Mouse (Mus musculus): Measurements from ENCODE around the gene Cacna2d2. TPM values are rescaled to one million over a fixed set of nuclear protein-coding genes. Genes with fewer than 3 reads are reported as not detected.

The Cacna2d2 gene
- total and polyA plus RNA-seq, 3 experiments = 0.67 TPM; not detected in 2

- peaks cover 0 to 8% of the 10 kb centered on the region in 2 experiments; a peak in 1 of 4 replicates for H3K4me1 ChIP-seq (ENCODE audit: control insufficient read depth in 1 of 2, insufficient read depth in 2 of 2, low read length in 2 of 2)
- H3K27me3 ChIP-seq (ENCODE audit: control insufficient read depth in 1 of 2, insufficient read depth in 2 of 2, low read length in 2 of 2) = no peaks in the 10 kb centered on the region
- no peak overlapping the region for H3K9ac ChIP-seq (ENCODE audit: control insufficient read depth, low read depth, low read length, poor library complexity, severe bottlenecking)
- H3K27ac ChIP-seq (ENCODE audit: control insufficient read depth, low read depth, low read length) = no peak overlapping the region
- peaks cover 4% of the 10 kb centered on the region; the same call in 1 of the 2 replicates for H3K79me2 ChIP-seq (ENCODE audit: control insufficient read depth, insufficient read depth, low read length, poor library complexity)
- DNase-seq (ENCODE audit: low read depth, low spot score) = no peak
- no peak overlapping the region for H3K4me3 ChIP-seq (ENCODE audit: control insufficient read depth in 1 of 2, insufficient read depth in 1 of 2, low read depth in 2 of 2, low read length in 2 of 2)
- TF ChIP-seq NELFE (IDR thresholded peaks at IDR 0.05; ENCODE audit: low read depth, low read length) (no peak), SMC3 (IDR thresholded peaks at IDR 0.05; ENCODE audit: low read depth, low read length) (no peak), RAD21 (IDR thresholded peaks at IDR 0.05; ENCODE audit: low read depth, low read length) (no peak), TBP (IDR thresholded peaks at IDR 0.05; ENCODE audit: low read depth, low read length) (no peak), ELF1 (IDR thresholded peaks at IDR 0.05; ENCODE audit: low read depth, low read length) (no peak), BHLHE40 (IDR thresholded peaks at IDR 0.05; ENCODE audit: borderline replicate concordance, low read depth, low read length) (no peak), MEF2A (IDR thresholded peaks at IDR 0.05; ENCODE audit: extremely low read depth, insufficient replicate concordance, low read depth, low read length, poor library complexity, severe bottlenecking) (no peak), USF1 (IDR thresholded peaks at IDR 0.05; ENCODE audit: low read depth, low read length) (no peak), POLR2AphosphoS5 (IDR thresholded peaks at IDR 0.05; ENCODE audit: borderline replicate concordance, low read depth, low read length) (no peak)
- H3K36me3 ChIP-seq (ENCODE audit: control insufficient read depth in 1 of 2, insufficient read depth in 2 of 2, low read length in 2 of 2) = peaks cover 0 to 2% of the 10 kb centered on the region in 2 experiments; a peak in 1 of 4 replicates
- H3K9me3 ChIP-seq (replicated peaks; ENCODE audit: insufficient read depth, low read length) = no peaks in the 10 kb centered on the region
Observed at GRCm38 (mm10) chr9:107545199-107545598, 145.8 kb downstream of the Cacna2d2 start.

- Histone ChIP-seq H3K27me3 (ENCODE audit: control insufficient read depth in 1 of 2, insufficient read depth in 2 of 2, low read length in 2 of 2) (no peaks in the 10 kb centered on the region), H3K9ac (ENCODE audit: control insufficient read depth, low read depth, low read length, poor library complexity, severe bottlenecking) (no peak overlapping the region), H3K27ac (ENCODE audit: control insufficient read depth, low read depth, low read length) (no peak overlapping the region), H3K4me3 (ENCODE audit: control insufficient read depth in 1 of 2, insufficient read depth in 1 of 2, low read depth in 2 of 2, low read length in 2 of 2) (no peak overlapping the region), H3K9me3 (replicated peaks; ENCODE audit: insufficient read depth, low read length) (no peaks in the 10 kb centered on the region), H3K36me3 (ENCODE audit: control insufficient read depth in 1 of 2, insufficient read depth in 2 of 2, low read length in 2 of 2) (peaks cover 0 to 2% of the 10 kb centered on the region in 2 experiments; a peak in 1 of 4 replicates), H3K79me2 (ENCODE audit: control insufficient read depth, insufficient read depth, low read length, poor library complexity) (peaks cover 4% of the 10 kb centered on the region; the same call in 1 of the 2 replicates), H3K4me1 (ENCODE audit: control insufficient read depth in 1 of 2, insufficient read depth in 2 of 2, low read length in 2 of 2) (peaks cover 0 to 8% of the 10 kb centered on the region in 2 experiments; a peak in 1 of 4 replicates)
- peak; percentile 80 for DNase-seq (ENCODE audit: low read depth, low spot score)
- TF ChIP-seq BHLHE40 (IDR thresholded peaks at IDR 0.05; ENCODE audit: borderline replicate concordance, low read depth, low read length) (no peak), USF2 (IDR thresholded peaks at IDR 0.05; ENCODE audit: borderline replicate concordance in 1 of 2, insufficient read depth in 1 of 2, low read depth in 1 of 2, low read length in 2 of 2) (no peak), SMC3 (IDR thresholded peaks at IDR 0.05; ENCODE audit: low read depth, low read length) (peak; percentile 56), MAFK (IDR thresholded peaks at IDR 0.05; ENCODE audit: borderline replicate concordance, low read depth, low read length) (no peak), E2F4 (IDR thresholded peaks at IDR 0.05; ENCODE audit: borderline replicate concordance, low read depth, low read length) (no peak), ZNF384 (IDR thresholded peaks at IDR 0.05; ENCODE audit: low read depth, low read length) (no peak), TAL1 (IDR thresholded peaks at IDR 0.05; ENCODE audit: low read length) (no peak), USF1 (IDR thresholded peaks at IDR 0.05; ENCODE audit: low read depth, low read length) (no peak), NELFE (IDR thresholded peaks at IDR 0.05; ENCODE audit: low read depth, low read length) (no peak), CHD2 (IDR thresholded peaks at IDR 0.05; ENCODE audit: low read length) (no peak), HCFC1 (IDR thresholded peaks at IDR 0.05; ENCODE audit: low read depth, low read length) (0 out of 2 replicates have a peak, but pooled peaks have one; percentile 21), GABPA (IDR thresholded peaks at IDR 0.05; ENCODE audit: low read depth, low read length) (no peak), ZMIZ1 (IDR thresholded peaks at IDR 0.05; ENCODE audit: low read depth, low read length) (no peak), CHD1 (IDR thresholded peaks at IDR 0.05; ENCODE audit: low read depth, low read length) (no peak), ZKSCAN1 (IDR thresholded peaks at IDR 0.05; ENCODE audit: low read depth, low read length) (no peak), SIN3A (IDR thresholded peaks at IDR 0.05; ENCODE audit: low read length) (peak; percentile 28; the same call in 1 of the 2 replicates), POLR2AphosphoS2 (IDR thresholded peaks at IDR 0.05; ENCODE audit: low read length) (no peak), TBP (IDR thresholded peaks at IDR 0.05; ENCODE audit: low read depth, low read length) (no peak), CTCF (IDR thresholded peaks at IDR 0.05 in 2 of 3, conservative IDR thresholded peaks at IDR 0.05 in 1 of 3; ENCODE audit: control insufficient read depth in 1 of 3, insufficient read depth in 1 of 3, low read depth in 2 of 3, low read length in 3 of 3, poor library complexity in 1 of 3, severe bottlenecking in 1 of 3) (peak; percentile 85 to 97 (median 93)), RCOR1 (IDR thresholded peaks at IDR 0.05; ENCODE audit: low read depth, low read length) (no peak), GATA1 (IDR thresholded peaks at IDR 0.05; ENCODE audit: low read depth, low read length) (no peak), POLR2AphosphoS5 (IDR thresholded peaks at IDR 0.05; ENCODE audit: borderline replicate concordance, low read depth, low read length) (no peak), UBTF (IDR thresholded peaks at IDR 0.05; ENCODE audit: borderline replicate concordance, insufficient read depth, low read depth, low read length) (no peak), MAX (IDR thresholded peaks at IDR 0.05; ENCODE audit: low read length) (no peak), TCF12 (IDR thresholded peaks at IDR 0.05; ENCODE audit: low read depth, low read length) (no peak), POLR2A (IDR thresholded peaks at IDR 0.05; ENCODE audit: control insufficient read depth in 1 of 2, insufficient read depth in 1 of 2, low read depth in 1 of 2, low read length in 2 of 2, poor library complexity in 1 of 2) (no peak), EP300 (IDR thresholded peaks at IDR 0.05; ENCODE audit: low read depth in 1 of 2, low read length in 2 of 2) (no peak)
Observed at GRCm38 (mm10) chr9:107545602-107546001, 146.2 kb downstream of the Cacna2d2 start.
